Mouse (Mus musculus): ENCODE measurements at regions not wholly inside any gene's neighbourhood (a gene's known extent, or its start where the extent isn't known, plus 50 kb on each side); places are given as distances from the start of the nearest gene placed in this dataset.
"Not testable (repeated sequence)": the region's sequence is repeated elsewhere in the genome, so short reads cannot be mapped to it uniquely, and the experiment has no call there.

GRCm38 (mm10) chr4:69443956-69444355 lies 489.8 kb upstream of the Brinp1 start:
- peak; percentile 12 for DNase-seq (ENCODE audit: low read depth, low spot score)

- DNase-seq (ENCODE audit: low read depth, low spot score): no peak
Observed at GRCm38 (mm10) chr4:69435390-69435789, 481.2 kb upstream of the Brinp1 start.

GRCm38 (mm10) chr4:69410411-69410810 lies 456.2 kb upstream of the Brinp1 start:
- not testable (repeated sequence) for DNase-seq (ENCODE audit: low read depth, low spot score)

GRCm38 (mm10) chr4:69395451-69395850 lies 441.3 kb upstream of the Brinp1 start:
- no peak for DNase-seq (ENCODE audit: low read depth, low spot score)

GRCm38 (mm10) chr4:69383318-69383717 lies 429.1 kb upstream of the Brinp1 start:
- no peak for DNase-seq (ENCODE audit: low read depth, low spot score)

GRCm38 (mm10) chr4:69346979-69347465 lies 392.8 kb upstream of the Brinp1 start:
- no peak for DNase-seq (ENCODE audit: low read depth, low spot score)

- no peak for DNase-seq (ENCODE audit: low read depth, low spot score)
Observed at GRCm38 (mm10) chr4:69327606-69328005, 373.4 kb upstream of the Brinp1 start.

All from ZHBTc4 (cell line).